Comparison of ENCODE assay signal across 11 mouse cellular contexts in genomic region chr12:112961428-112961827, GRCm38 (mm10). TPM values are rescaled to one million over a fixed set of nuclear protein-coding genes. Genes with fewer than 3 reads are reported as not detected.
DNase-seq lines count a peak whose midpoint lies in the region; ATAC-seq lines count a peak whose summit lies in the region.
"Had no signal": no experiment of that assay in that cellular context is flagged by ENCODE, and none has a peak within 500 bp of the region (broad histone marks: within the 10 kb centered on the region; RNA-seq: fewer than 3 reads in every experiment).

No protein-coding gene starts in this region.

- no peaks in the 10 kb centered on the region for H3K9me3 ChIP-seq in heart, embryonic 12.5 days (replicated peaks)
- no peaks in the 10 kb centered on the region for H3K9me3 ChIP-seq in neural tube, embryonic 13.5 days
- no peaks in the 10 kb centered on the region for H3K9me3 ChIP-seq in embryonic facial prominence, embryonic 15.5 days (replicated peaks)

- intact Hi-C loops in heart, postnatal 25 days (cut with DNase I): no loop called here

- peaks cover 73% of the 10 kb centered on the region for H3K36me3 ChIP-seq in heart, embryonic 12.5 days
- H3K36me3 ChIP-seq in neural tube, embryonic 13.5 days: peaks cover 79% of the 10 kb centered on the region
- H3K36me3 ChIP-seq in embryonic facial prominence, embryonic 15.5 days: peaks cover 82% of the 10 kb centered on the region

- H3K27me3 ChIP-seq in heart, embryonic 12.5 days (replicated peaks): no peaks in the 10 kb centered on the region
- H3K27me3 ChIP-seq in neural tube, embryonic 13.5 days: no peaks in the 10 kb centered on the region
- no peaks in the 10 kb centered on the region for H3K27me3 ChIP-seq in embryonic facial prominence, embryonic 15.5 days

- 58% methylated on average over 7 of the region's 7 CpGs for WGBS in heart, embryonic 12.5 days
- 74% methylated on average over 7 of the region's 7 CpGs for WGBS in neural tube, embryonic 13.5 days
- 77% methylated on average over 7 of the region's 7 CpGs for WGBS in embryonic facial prominence, embryonic 15.5 days

- peak overlapping the region; percentile 57 for H3K27ac ChIP-seq in heart, embryonic 12.5 days (ENCODE audit: poor library complexity, severe bottlenecking)
- peak overlapping the region; percentile 9; the same call in 1 of the 2 replicates for H3K27ac ChIP-seq in neural tube, embryonic 13.5 days (replicated peaks)
- H3K27ac ChIP-seq in embryonic facial prominence, embryonic 15.5 days (replicated peaks): 0 out of 2 replicates have a peak overlapping the region, but pooled peaks have one; percentile 22
- H3K27ac ChIP-seq: macrophage had no signal

- H3K9ac ChIP-seq in heart, embryonic 12.5 days: peak overlapping the region; percentile 18; the same call in 1 of the 2 replicates
- H3K9ac ChIP-seq in neural tube, embryonic 13.5 days: no peak overlapping the region
- H3K9ac ChIP-seq in embryonic facial prominence, embryonic 15.5 days: no peak overlapping the region

- H3K4me2 ChIP-seq in heart, embryonic 12.5 days: no peak overlapping the region
- no peak overlapping the region for H3K4me2 ChIP-seq in neural tube, embryonic 13.5 days
- no peak overlapping the region for H3K4me2 ChIP-seq in embryonic facial prominence, embryonic 15.5 days (replicated peaks)

- peaks cover 36% of the 10 kb centered on the region for H3K4me1 ChIP-seq in heart, embryonic 12.5 days (replicated peaks)
- H3K4me1 ChIP-seq in neural tube, embryonic 13.5 days (replicated peaks): peaks cover 9% of the 10 kb centered on the region
- no peaks in the 10 kb centered on the region for H3K4me1 ChIP-seq in embryonic facial prominence, embryonic 15.5 days

- no peak for DNase-seq in heart, postnatal 25 days (ENCODE audit: low spot score)
- no peak for DNase-seq in neural tube, embryonic 10.5 days (ENCODE audit: extremely low spot score, low spot score)
- peak; percentile 82 for DNase-seq in heart, postnatal 4 days
- no peak for DNase-seq in kidney, adult 8-10 months
- no peak for DNase-seq in left cerebral cortex, adult 11 months (ENCODE audit: low spot score)
- DNase-seq: right cerebral cortex, postnatal 14 days had no signal

- ATAC-seq in heart, embryonic 12.5 days (ENCODE audit: insufficient number of reproducible peaks, low FRiP score): no peak
- ATAC-seq in neural tube, embryonic 13.5 days (ENCODE audit: low read depth): no peak
- peak; percentile 31; the same call in 1 of the 2 replicates for ATAC-seq in embryonic facial prominence, embryonic 15.5 days (ENCODE audit: insufficient number of reproducible peaks, low FRiP score, low TSS enrichment, low read depth)

- H3K4me3 ChIP-seq in heart, embryonic 12.5 days: no peak overlapping the region
- no peak overlapping the region for H3K4me3 ChIP-seq in neural tube, embryonic 13.5 days
- H3K4me3 ChIP-seq in embryonic facial prominence, embryonic 15.5 days (replicated peaks): no peak overlapping the region
- H3K4me3 ChIP-seq: erythroblast, embryonic 14.5 days had no signal

RNA-seq across cellular contexts. Expression of gene Btbd6, which starts 14.9 kb away (rescaled TPM):
- 22.4 and 23.0 TPM in 2 replicates for polyA plus RNA-seq in heart, embryonic 12.5 days (2016; fragmentation: Nextera tagmentation; extraction: Ambion mirVana)
- 10 to 100 TPM; 21.0 to 21.9 TPM for total RNA-seq in heart, postnatal 25 days (2021)
- 35.0 and 41.4 TPM in 2 replicates for polyA plus RNA-seq in neural tube, embryonic 13.5 days (2015; fragmentation: Nextera tagmentation; extraction: Ambion mirVana)
- polyA plus RNA-seq in embryonic facial prominence, embryonic 15.5 days (2015; fragmentation: Nextera tagmentation; extraction: Ambion mirVana): 28.9 and 31.5 TPM in 2 replicates
- 10 to 100 TPM; 26.0 to 28.1 TPM for total RNA-seq in heart, postnatal 4 days (2021)

RNA-seq across cellular contexts. Expression of gene Nudt14, which starts 19.5 kb away (rescaled TPM):
- 38.3 and 41.7 TPM in 2 replicates for polyA plus RNA-seq in heart, embryonic 12.5 days (2016; fragmentation: Nextera tagmentation; extraction: Ambion mirVana)
- total RNA-seq in heart, postnatal 25 days (2021): 1 to 10 TPM; 4.4 to 5.7 TPM
- polyA plus RNA-seq in neural tube, embryonic 13.5 days (2015; fragmentation: Nextera tagmentation; extraction: Ambion mirVana): 55.1 and 74.8 TPM in 2 replicates
- polyA plus RNA-seq in embryonic facial prominence, embryonic 15.5 days (2015; fragmentation: Nextera tagmentation; extraction: Ambion mirVana): 93.4 and 94.7 TPM in 2 replicates
- 10 to 100 TPM; 10.3 to 15.7 TPM for total RNA-seq in heart, postnatal 4 days (2021)

RNA-seq across cellular contexts. Expression of gene Jag2, which starts 31.9 kb away (rescaled TPM):
- polyA plus RNA-seq in heart, embryonic 12.5 days (2016; fragmentation: Nextera tagmentation; extraction: Ambion mirVana): 2.6 TPM in 2 replicates
- 10 to 100 TPM; 22.4 to 34.7 TPM for total RNA-seq in heart, postnatal 25 days (2021)
- 8.6 and 9.6 TPM in 2 replicates for polyA plus RNA-seq in neural tube, embryonic 13.5 days (2015; fragmentation: Nextera tagmentation; extraction: Ambion mirVana)
- 13.0 and 14.3 TPM in 2 replicates for polyA plus RNA-seq in embryonic facial prominence, embryonic 15.5 days (2015; fragmentation: Nextera tagmentation; extraction: Ambion mirVana)
- total RNA-seq in heart, postnatal 4 days (2021): 10 to 100 TPM; 29.1 to 29.2 TPM
- polyA plus RNA-seq: erythroblast, embryonic 14.5 days had no signal

RNA-seq across cellular contexts. Expression of gene Brf1, which starts 39.1 kb away (rescaled TPM):
- polyA plus RNA-seq in heart, embryonic 12.5 days (2016; fragmentation: Nextera tagmentation; extraction: Ambion mirVana): 40.3 and 42.9 TPM in 2 replicates
- 10 to 100 TPM; 23.5 to 25.1 TPM for total RNA-seq in heart, postnatal 25 days (2021)
- 55.8 and 55.9 TPM in 2 replicates for polyA plus RNA-seq in neural tube, embryonic 13.5 days (2015; fragmentation: Nextera tagmentation; extraction: Ambion mirVana)
- 62.4 and 70.9 TPM in 2 replicates for polyA plus RNA-seq in embryonic facial prominence, embryonic 15.5 days (2015; fragmentation: Nextera tagmentation; extraction: Ambion mirVana)
- total RNA-seq in heart, postnatal 4 days (2021): 10 to 100 TPM; 38.3 to 40.8 TPM

RNA-seq across cellular contexts. Expression of gene Pacs2, which starts 52.9 kb away (rescaled TPM):
- 10.5 and 12.2 TPM in 2 replicates for polyA plus RNA-seq in heart, embryonic 12.5 days (2016; fragmentation: Nextera tagmentation; extraction: Ambion mirVana)
- 10 to 100 TPM; 35.5 to 35.9 TPM for total RNA-seq in heart, postnatal 25 days (2021)
- polyA plus RNA-seq in neural tube, embryonic 13.5 days (2015; fragmentation: Nextera tagmentation; extraction: Ambion mirVana): 26.1 and 27.8 TPM in 2 replicates
- polyA plus RNA-seq in embryonic facial prominence, embryonic 15.5 days (2015; fragmentation: Nextera tagmentation; extraction: Ambion mirVana): 17.4 and 19.9 TPM in 2 replicates
- 10 to 100 TPM; 31.8 to 33.4 TPM for total RNA-seq in heart, postnatal 4 days (2021)
